Mouse (Mus musculus) MEL (cell line): Measurements from ENCODE around the gene Spock1. TPM values are rescaled to one million over a fixed set of nuclear protein-coding genes. Genes with fewer than 3 reads are reported as not detected.

ENCODE experiments used
- DNase-seq: peaks from one replicate; pipeline ENCODE4 v3.0.0; 2011; ENCODE audit warnings: low read depth, low spot score
- H3K27ac ChIP-seq: 2 replicates; pipeline ENCODE4 v1.5.1; 2012; ENCODE audit warnings: low read depth, mild to moderate bottlenecking, control low read depth, low read length, moderate library complexity; ENCODE audit not compliant: control insufficient read depth
- H3K27me3 ChIP-seq, 2 experiments: fragments of 150-350 bp in 1 of 2; sonication (generic) in 1 of 2; 2 replicates each; pipeline ENCODE4 v1.6.1; 2012; ENCODE audit warnings: low read length in 2 of 2, mild to moderate bottlenecking in 2 of 2, improper control_type of control experiment in 1 of 2, moderate library complexity in 1 of 2; ENCODE audit not compliant: insufficient read depth in 2 of 2, control insufficient read depth in 1 of 2
- H3K36me3 ChIP-seq, 2 experiments: 2 replicates each; pipeline ENCODE4 v1.6.1; 2012 to 2014; ENCODE audit warnings: low read length in 2 of 2, improper control_type of control experiment in 1 of 2, inconsistent platforms in 1 of 2, mild to moderate bottlenecking in 1 of 2; ENCODE audit not compliant: insufficient read depth in 2 of 2, control insufficient read depth in 1 of 2
- H3K4me1 ChIP-seq, 2 experiments: fragments of 150-350 bp in 1 of 2; sonication (generic) in 1 of 2; 2 replicates each; pipeline ENCODE4 v1.6.1; 2012; ENCODE audit warnings: low read length in 2 of 2, improper control_type of control experiment in 1 of 2, mild to moderate bottlenecking in 1 of 2; ENCODE audit not compliant: insufficient read depth in 2 of 2, control insufficient read depth in 1 of 2
- H3K4me3 ChIP-seq, 2 experiments: fragments of 150-350 bp in 1 of 2; sonication (generic) in 1 of 2; 2 replicates each; pipeline ENCODE4 v1.5.1; 2012; ENCODE audit warnings: low read depth in 2 of 2, low read length in 2 of 2, mild to moderate bottlenecking in 2 of 2, moderate library complexity in 2 of 2, control low read depth in 1 of 2, improper control_type of control experiment in 1 of 2; ENCODE audit not compliant: control insufficient read depth in 1 of 2, insufficient read depth in 1 of 2
- H3K79me2 ChIP-seq: 2 replicates; pipeline ENCODE4 v1.6.1; 2012; ENCODE audit warnings: mild to moderate bottlenecking, low read length, moderate library complexity; ENCODE audit not compliant: control insufficient read depth, poor library complexity, insufficient read depth
- H3K9ac ChIP-seq: 2 replicates; pipeline ENCODE4 v1.6.1; 2012; ENCODE audit warnings: low read depth, mild to moderate bottlenecking, control low read depth, low read length, moderate library complexity; ENCODE audit not compliant: control insufficient read depth, poor library complexity, severe bottlenecking
- H3K9me3 ChIP-seq: fragments of 150-350 bp; sonication (generic); replicated peaks from 2 replicates; pipeline ENCODE4 v1.6.1; 2012; ENCODE audit warnings: mild to moderate bottlenecking, low read length, improper control_type of control experiment, moderate library complexity; ENCODE audit not compliant: insufficient read depth
- CHD1 ChIP-seq: IDR thresholded peaks from 2 replicates; pipeline ENCODE4 v1.6.1; 2012; ENCODE audit warnings: low read depth, mild to moderate bottlenecking, inconsistent platforms, low read length, improper control_type of control experiment
- CHD2 ChIP-seq: IDR thresholded peaks from 2 replicates; pipeline ENCODE4 v1.6.1; 2011; ENCODE audit warnings: low read length, improper control_type of control experiment
- CTCF ChIP-seq, 3 experiments: IDR thresholded peaks in 2 of 3; conservative IDR thresholded peaks in 1 of 3; 2 replicates each; pipeline ENCODE4 v1.5.1; 2011 to 2012; ENCODE audit warnings: low read length in 3 of 3, low read depth in 2 of 3, mild to moderate bottlenecking in 2 of 3, improper control_type of control experiment in 1 of 3, inconsistent platforms in 1 of 3, mixed read lengths in 1 of 3, moderate library complexity in 1 of 3; ENCODE audit not compliant: control insufficient read depth in 1 of 3, insufficient read depth in 1 of 3, poor library complexity in 1 of 3, severe bottlenecking in 1 of 3
- ELF1 ChIP-seq: IDR thresholded peaks from 2 replicates; pipeline ENCODE4 v1.6.1; 2014; ENCODE audit warnings: low read depth, mild to moderate bottlenecking, inconsistent platforms, low read length, improper control_type of control experiment, moderate library complexity
- HCFC1 ChIP-seq: IDR thresholded peaks from 2 replicates; pipeline ENCODE4 v1.6.1; 2012; ENCODE audit warnings: low read depth, mild to moderate bottlenecking, inconsistent platforms, low read length, improper control_type of control experiment, moderate library complexity
- JUND ChIP-seq: IDR thresholded peaks from 2 replicates; pipeline ENCODE4 v1.6.1; 2011; ENCODE audit warnings: low read depth, mild to moderate bottlenecking, improper control_type of control experiment, low read length
- MAZ ChIP-seq: IDR thresholded peaks from 2 replicates; pipeline ENCODE4 v1.6.1; 2012; ENCODE audit warnings: low read depth, mild to moderate bottlenecking, inconsistent platforms, low read length, improper control_type of control experiment
- MXI1 ChIP-seq: IDR thresholded peaks from 2 replicates; pipeline ENCODE4 v1.6.1; 2011; ENCODE audit warnings: mild to moderate bottlenecking, low read depth, low read length, improper control_type of control experiment
- NELFE ChIP-seq: IDR thresholded peaks from 2 replicates; pipeline ENCODE4 v1.6.1; 2011; ENCODE audit warnings: low read depth, low read length, improper control_type of control experiment
- NRF1 ChIP-seq: IDR thresholded peaks from 2 replicates; pipeline ENCODE4 v1.6.1; 2014; ENCODE audit warnings: low read depth, mild to moderate bottlenecking, inconsistent platforms, low read length, improper control_type of control experiment, moderate library complexity; ENCODE audit not compliant: poor library complexity, insufficient read depth, severe bottlenecking
- POLR2A ChIP-seq, 2 experiments: IDR thresholded peaks; 2 replicates each; pipeline ENCODE4 v1.6.1; 2011 to 2012; ENCODE audit warnings: low read length in 2 of 2, mild to moderate bottlenecking in 2 of 2, control low read depth in 1 of 2, improper control_type of control experiment in 1 of 2, low read depth in 1 of 2, moderate library complexity in 1 of 2; ENCODE audit not compliant: control insufficient read depth in 1 of 2, insufficient read depth in 1 of 2, poor library complexity in 1 of 2
- POLR2AphosphoS5 ChIP-seq: IDR thresholded peaks from 2 replicates; pipeline ENCODE4 v1.6.1; 2012; ENCODE audit warnings: low read depth, borderline replicate concordance, mild to moderate bottlenecking, inconsistent platforms, low read length, moderate library complexity, mixed read lengths
- SIN3A ChIP-seq: IDR thresholded peaks from 2 replicates; pipeline ENCODE4 v1.6.1; 2012; ENCODE audit warnings: low read length, improper control_type of control experiment, inconsistent platforms
- SMC3 ChIP-seq: IDR thresholded peaks from 2 replicates; pipeline ENCODE4 v1.6.1; 2011; ENCODE audit warnings: low read depth, low read length, improper control_type of control experiment
- TAL1 ChIP-seq: IDR thresholded peaks from 2 replicates; pipeline ENCODE4 v1.6.1; 2012; ENCODE audit warnings: mild to moderate bottlenecking, inconsistent platforms, low read length, moderate library complexity, mixed read lengths
- TCF12 ChIP-seq: IDR thresholded peaks from 2 replicates; pipeline ENCODE4 v1.6.1; 2014; ENCODE audit warnings: low read depth, mild to moderate bottlenecking, inconsistent platforms, low read length, improper control_type of control experiment, moderate library complexity
- UBTF ChIP-seq: IDR thresholded peaks from 2 replicates; pipeline ENCODE4 v1.6.1; 2012; ENCODE audit warnings: low read depth, mild to moderate bottlenecking, inconsistent platforms, low read length, improper control_type of control experiment, moderate library complexity, borderline replicate concordance; ENCODE audit not compliant: insufficient read depth
- USF1 ChIP-seq: IDR thresholded peaks from 2 replicates; pipeline ENCODE4 v1.6.1; 2014; ENCODE audit warnings: low read depth, mild to moderate bottlenecking, inconsistent platforms, low read length, improper control_type of control experiment, moderate library complexity
- ZNF384 ChIP-seq: IDR thresholded peaks from 2 replicates; pipeline ENCODE4 v1.6.1; 2012; ENCODE audit warnings: low read depth, mild to moderate bottlenecking, inconsistent platforms, low read length, improper control_type of control experiment
- polyA plus RNA-seq, 2 experiments: library from polyadenylated mRNA; stranded (reverse) in 1 of 2; unstranded in 1 of 2; fragments of >175 nt in 1 of 2; fragments of >200 nt in 1 of 2; gene quantifications; 2 replicates each; pipeline versions ENCODE4 v1.2.1 to v1.2.4; 2012; ENCODE audit warnings: low replicate concordance in 2 of 2, low read depth in 1 of 2; ENCODE audit not compliant: insufficient read length in 2 of 2, insufficient read depth in 1 of 2, missing spikeins in 1 of 2
- total RNA-seq: library from RNA; depleted of rRNA; stranded (reverse); fragments of 300-350 nt; gene quantifications from 2 replicates; pipeline ENCODE4 v1.2.3, GENCODE M21; 2012

Gene Spock1
- total and polyA plus RNA-seq, 3 experiments: not detected

- Histone ChIP-seq H3K79me2 (no peaks in the 10 kb centered on the region), H3K9ac (no peak overlapping the region), H3K4me1 (no peaks in the 10 kb centered on the region), H3K27ac (no peak overlapping the region), H3K9me3 (no peaks in the 10 kb centered on the region), H3K36me3 (no peaks in the 10 kb centered on the region), H3K4me3 (no peak overlapping the region), H3K27me3 (no peaks in the 10 kb centered on the region)
- TF ChIP-seq JUND (no peak), HCFC1 (no peak), ELF1 (no peak), CTCF (IDR thresholded peaks at IDR 0.05 in 2 of 3, conservative IDR thresholded peaks at IDR 0.05 in 1 of 3; ENCODE audit: control insufficient read depth in 1 of 3, insufficient read depth in 1 of 3, low read depth in 2 of 3, low read length in 3 of 3, poor library complexity in 1 of 3, severe bottlenecking in 1 of 3) (no peak), TAL1 (no peak), SIN3A (no peak), MAZ (no peak), USF1 (no peak), NRF1 (no peak), CHD2 (no peak), POLR2AphosphoS5 (no peak), POLR2A (IDR thresholded peaks at IDR 0.05; ENCODE audit: control insufficient read depth in 1 of 2, insufficient read depth in 1 of 2, low read depth in 1 of 2, low read length in 2 of 2, poor library complexity in 1 of 2) (no peak), CHD1 (no peak)
- DNase-seq: no peak
Measured at GRCm38 (mm10) chr13:57672762-57673161, 235.4 kb downstream of the Spock1 start.

- Histone ChIP-seq H3K79me2 (no peaks in the 10 kb centered on the region), H3K9me3 (no peaks in the 10 kb centered on the region), H3K9ac (no peak overlapping the region), H3K4me3 (no peak overlapping the region), H3K36me3 (no peaks in the 10 kb centered on the region), H3K4me1 (no peaks in the 10 kb centered on the region), H3K27me3 (no peaks in the 10 kb centered on the region), H3K27ac (no peak overlapping the region)
- no peak for DNase-seq
- TF ChIP-seq MXI1: no peak
Measured at GRCm38 (mm10) chr13:57671919-57672318, 236.2 kb downstream of the Spock1 start.

DNA sequence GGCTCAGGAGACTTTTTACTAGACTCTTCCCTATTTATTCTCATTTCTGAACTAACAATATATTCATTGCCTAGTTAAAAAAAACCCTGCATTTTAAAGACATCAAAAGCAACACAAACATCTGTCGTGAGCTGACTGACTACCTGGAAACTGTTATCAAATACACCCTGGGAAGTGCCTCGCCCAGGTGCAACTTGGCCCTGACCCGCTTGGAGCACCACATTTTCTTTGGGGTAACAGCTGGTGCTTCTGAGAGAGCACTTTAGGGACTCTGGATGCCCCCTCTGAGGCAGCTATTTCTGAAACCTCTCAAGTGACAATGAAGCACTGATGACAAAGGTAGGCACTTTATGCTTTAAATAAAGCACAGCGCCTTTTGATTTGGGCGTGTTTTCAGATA lies 236.8 kb downstream of the Spock1 start:
- H3K36me3 ChIP-seq: no peaks in the 10 kb centered on the region
- no peaks in the 10 kb centered on the region for H3K4me1 ChIP-seq
- H3K9ac ChIP-seq: no peak overlapping the region
- H3K9me3 ChIP-seq: no peaks in the 10 kb centered on the region
- no peak overlapping the region for H3K27ac ChIP-seq
- no peak for DNase-seq
- no peaks in the 10 kb centered on the region for H3K79me2 ChIP-seq
- no peaks in the 10 kb centered on the region for H3K27me3 ChIP-seq
- no peak overlapping the region for H3K4me3 ChIP-seq
- TF ChIP-seq TAL1 (no peak), JUND (no peak), SIN3A (no peak), NELFE (no peak), ZNF384 (no peak), SMC3 (no peak), UBTF (no peak), NRF1 (no peak), TCF12 (no peak), MAZ (no peak)
